Mouse (Mus musculus) cerebral cortex, adult 2 months (tissue): ENCODE measurements around the gene Hepacam.

Source experiments
- WGBS: fragments of 180-500 bp; shearing (Covaris S2); methylation state at CpG from one replicate; pipeline ENCODE4 v1.1.7; 2018; 5-methylcytosine and 5-hydroxymethylcytosine counted together

The Hepacam gene

GRCm38 (mm10) chr9:37384284-37385182 is 17.4 kb downstream of the Hepacam start:
- WGBS, result 17% methylated on average over 54 of the region's 54 CpGs

GRCm38 (mm10) chr9:37390891-37391290 is 23.7 kb downstream of the Hepacam start:
- WGBS, result 85% methylated on average over 2 of the region's 2 CpGs

GRCm38 (mm10) chr9:37392071-37392470 is 24.9 kb downstream of the Hepacam start:
- WGBS, result 75% methylated on average over 2 of the region's 2 CpGs

- WGBS, result 73% methylated on average over 8 of the region's 8 CpGs
These were observed 26.5 kb downstream of the Hepacam start for GRCm38 (mm10) chr9:37393482-37394131.

GRCm38 (mm10) chr9:37400585-37400984 is 33.4 kb downstream of the Hepacam start:
- 68% methylated on average over 2 of the region's 2 CpGs for WGBS

GRCm38 (mm10) chr9:37401802-37402201 is 34.7 kb downstream of the Hepacam start, which contains the start of gene Robo4:
Gene Robo4 (plus strand): TSS chr9:37401897.
- 54% methylated on average over 7 of the region's 7 CpGs for WGBS

- 94% methylated on average over 7 of the region's 7 CpGs for WGBS
These were observed 35.4 kb downstream of the Hepacam start for GRCm38 (mm10) chr9:37402501-37402900.

- WGBS, result 84% methylated on average over 7 of the region's 7 CpGs
These were observed 35.9 kb downstream of the Hepacam start for GRCm38 (mm10) chr9:37403011-37403410.

- 3% methylated on average over 1 of the region's 1 CpGs for WGBS
These were observed 39.2 kb downstream of the Hepacam start for GRCm38 (mm10) chr9:37406372-37406771.

GRCm38 (mm10) chr9:37407850-37408502 is 40.8 kb downstream of the Hepacam start:
- WGBS, result 34% methylated on average over 19 of the region's 19 CpGs

GRCm38 (mm10) chr9:37409698-37410445 is 42.7 kb downstream of the Hepacam start:
- WGBS, result 76% methylated on average over 8 of the region's 8 CpGs

GRCm38 (mm10) chr9:37412989-37413388 is 45.8 kb downstream of the Hepacam start:
- WGBS, result 70% methylated on average over 3 of the region's 3 CpGs

GRCm38 (mm10) chr9:37414666-37415065 is 47.5 kb downstream of the Hepacam start:
- 70% methylated on average over 3 of the region's 3 CpGs for WGBS

- 78% methylated on average over 4 of the region's 4 CpGs for WGBS
These were observed 51.6 kb downstream of the Hepacam start for GRCm38 (mm10) chr9:37418791-37419190.

- WGBS, result 2% methylated on average over 27 of the region's 27 CpGs
These were observed 53.5 kb downstream of the Hepacam start for GRCm38 (mm10) chr9:37420676-37421075.

- WGBS, result 42% methylated on average over 12 of the region's 12 CpGs
These were observed 54.1 kb downstream of the Hepacam start for GRCm38 (mm10) chr9:37421239-37421638.

GRCm38 (mm10) chr9:37429326-37429725 is 62.2 kb downstream of the Hepacam start:
- 66% methylated on average over 26 of the region's 26 CpGs for WGBS

GRCm38 (mm10) chr9:37430582-37430981 is 63.4 kb downstream of the Hepacam start:
- 4% methylated on average over 12 of the region's 12 CpGs for WGBS

GRCm38 (mm10) chr9:37432026-37432666 is 65.0 kb downstream of the Hepacam start:
- WGBS, result 4% methylated on average over 16 of the region's 17 CpGs

- WGBS, result 1% methylated on average over 40 of the region's 40 CpGs
These were observed 65.7 kb downstream of the Hepacam start, which contains the start of gene Robo3 for GRCm38 (mm10) chr9:37432720-37433421. Gene Robo3 (minus strand): TSS chr9:37433246.
